8 mouse cellular contexts compared by ENCODE assay signal in genomic region chr9:52167084-52167483, GRCm38 (mm10). TPM values are rescaled to one million over a fixed set of nuclear protein-coding genes. Genes with fewer than 3 reads are reported as not detected.
DNase-seq lines count a peak whose midpoint lies in the region; ATAC-seq and TF ChIP-seq lines count a peak whose summit lies in the region.

No protein-coding gene starts in this region.

- H3K9ac ChIP-seq in kidney, embryonic 16.5 days (replicated peaks; ENCODE audit: low read length) = peak overlapping the region; percentile 48; the same call in 1 of the 2 replicates
- H3K9ac ChIP-seq in hindbrain, postnatal 0 days (replicated peaks; ENCODE audit: low read length) = peak overlapping the region; percentile 92
- H3K9ac ChIP-seq in midbrain, postnatal 0 days (replicated peaks; ENCODE audit: low read length, poor library complexity, severe bottlenecking) = peak overlapping the region; percentile 99; the same call in 1 of the 2 replicates

- no peak for ATAC-seq in kidney, embryonic 16.5 days (ENCODE audit: low FRiP score, low TSS enrichment)
- no peak for ATAC-seq in hindbrain, postnatal 0 days
- ATAC-seq in midbrain, postnatal 0 days (ENCODE audit: low FRiP score) = no peak

- no peak overlapping the region for H3K27ac ChIP-seq in kidney, embryonic 16.5 days (ENCODE audit: low read length)
- H3K27ac ChIP-seq in embryonic facial prominence, embryonic 10.5 days (replicated peaks) = peak overlapping the region; percentile 97; the same call in 1 of the 2 replicates
- H3K27ac ChIP-seq in hindbrain, postnatal 0 days = no peak overlapping the region
- peak overlapping the region; percentile 99; the same call in 1 of the 2 replicates for H3K27ac ChIP-seq in midbrain, postnatal 0 days (ENCODE audit: low read depth, low read length)

- no peaks in the 10 kb centered on the region for H3K9me3 ChIP-seq in kidney, embryonic 16.5 days (ENCODE audit: low read length)
- no peaks in the 10 kb centered on the region for H3K9me3 ChIP-seq in embryonic facial prominence, embryonic 10.5 days
- H3K9me3 ChIP-seq in hindbrain, postnatal 0 days (ENCODE audit: low read length) = no peaks in the 10 kb centered on the region
- no peaks in the 10 kb centered on the region for H3K9me3 ChIP-seq in midbrain, postnatal 0 days (ENCODE audit: low read length)

- H3K4me1 ChIP-seq in kidney, embryonic 16.5 days (ENCODE audit: insufficient read depth, low read length) = peaks cover 26% of the 10 kb centered on the region
- H3K4me1 ChIP-seq in embryonic facial prominence, embryonic 10.5 days = peaks cover 19% of the 10 kb centered on the region
- H3K4me1 ChIP-seq in hindbrain, postnatal 0 days (ENCODE audit: insufficient read depth, low read length) = peaks cover 3% of the 10 kb centered on the region
- H3K4me1 ChIP-seq in midbrain, postnatal 0 days (ENCODE audit: insufficient read depth, low read length) = 0 out of 2 replicates have a peak, but pooled peaks cover 3% of the 10 kb centered on the region

- DNase-seq in kidney, adult 8-10 months = no peak
- DNase-seq in embryonic facial prominence, embryonic 10.5 days (ENCODE audit: low spot score) = no peak
- DNase-seq in hindbrain, postnatal 0 days (ENCODE audit: low spot score) = no peak
- no peak for DNase-seq in midbrain, postnatal 0 days (ENCODE audit: low spot score)
- no peak for DNase-seq in layer of hippocampus, adult 9-11 months
- no peak for DNase-seq in cerebellum, adult 9-11 months
- no peak for DNase-seq in spleen, postnatal 10 days (ENCODE audit: low spot score in 2 of 2)

- peak overlapping the region; percentile 81 for H3K4me2 ChIP-seq in kidney, embryonic 16.5 days (replicated peaks; ENCODE audit: low read depth, low read length)
- peak overlapping the region; percentile 78 for H3K4me2 ChIP-seq in hindbrain, postnatal 0 days (ENCODE audit: low read depth, low read length)
- H3K4me2 ChIP-seq in midbrain, postnatal 0 days (ENCODE audit: low read depth, low read length, poor library complexity, severe bottlenecking) = peak overlapping the region; percentile 67

- H3K36me3 ChIP-seq in kidney, embryonic 16.5 days (ENCODE audit: insufficient read depth, low read length) = no peaks in the 10 kb centered on the region
- peaks cover 5% of the 10 kb centered on the region for H3K36me3 ChIP-seq in embryonic facial prominence, embryonic 10.5 days (replicated peaks)
- H3K36me3 ChIP-seq in hindbrain, postnatal 0 days (ENCODE audit: insufficient read depth, low read length) = no peaks in the 10 kb centered on the region
- H3K36me3 ChIP-seq in midbrain, postnatal 0 days (ENCODE audit: insufficient read depth, low read length) = no peaks in the 10 kb centered on the region

- 8% methylated on average over 3 of the region's 3 CpGs for WGBS in kidney, embryonic 16.5 days
- 22% methylated on average over 3 of the region's 3 CpGs for WGBS in embryonic facial prominence, embryonic 10.5 days
- 5% methylated on average over 3 of the region's 3 CpGs for whole genome bisulfite sequencing in hindbrain, postnatal 0 days
- WGBS in midbrain, postnatal 0 days = 3% methylated on average over 3 of the region's 3 CpGs

- H3K27me3 ChIP-seq in kidney, embryonic 16.5 days (ENCODE audit: insufficient read depth, low read length) = no peaks in the 10 kb centered on the region
- H3K27me3 ChIP-seq in embryonic facial prominence, embryonic 10.5 days (replicated peaks; ENCODE audit: low read depth, poor library complexity, severe bottlenecking) = peaks cover 33% of the 10 kb centered on the region
- no peaks in the 10 kb centered on the region for H3K27me3 ChIP-seq in hindbrain, postnatal 0 days (ENCODE audit: insufficient read depth, low read length)
- H3K27me3 ChIP-seq in midbrain, postnatal 0 days (ENCODE audit: insufficient read depth, low read length) = no peaks in the 10 kb centered on the region

- H3K4me3 ChIP-seq in kidney, embryonic 16.5 days (ENCODE audit: low read length) = peak overlapping the region; percentile 91
- H3K4me3 ChIP-seq in embryonic facial prominence, embryonic 10.5 days = peak overlapping the region; percentile 90
- H3K4me3 ChIP-seq in hindbrain, postnatal 0 days (ENCODE audit: low read length) = peak overlapping the region; percentile 84
- H3K4me3 ChIP-seq in midbrain, postnatal 0 days (ENCODE audit: low read depth, low read length) = peak overlapping the region; percentile 95

- TF ChIP-seq CTCF in hindbrain, postnatal 0 days (IDR thresholded peaks at IDR 0.05; ENCODE audit: low read depth) = no peak
- no peak for TF ChIP-seq CTCF in midbrain, postnatal 0 days (IDR thresholded peaks at IDR 0.05)

RNA-seq across cellular contexts. Expression of gene Zc3h12c, which starts 1.3 kb away (rescaled TPM):
- 3.0 and 3.4 TPM in 2 replicates for polyA plus RNA-seq in kidney, embryonic 16.5 days (2015; fragmentation: Nextera tagmentation; extraction: Ambion mirVana)
- 3.8 and 4.4 TPM in 2 replicates for polyA plus RNA-seq in embryonic facial prominence, embryonic 10.5 days (2016; fragmentation: Nextera tagmentation; extraction: Ambion mirVana)
- 10.8 and 11.8 TPM in 2 replicates for total RNA-seq in hindbrain, postnatal 0 days (2014; rRNA removed)
- 3.4 and 3.5 TPM in 2 replicates for polyA plus RNA-seq in hindbrain, postnatal 0 days (2015; fragmentation: Nextera tagmentation; extraction: Ambion mirVana)
- 13.4 and 15.1 TPM in 2 replicates for total RNA-seq in midbrain, postnatal 0 days (2014; rRNA removed)
- polyA plus RNA-seq in midbrain, postnatal 0 days (2015; fragmentation: Nextera tagmentation; extraction: Ambion mirVana) = 2.6 and 3.4 TPM in 2 replicates

Comparison
In these comparisons a context has a peak if more than half of its experiments do, and no peak if none do; other contexts are left out.
1. H3K27ac ChIP-seq: peak in embryonic facial prominence, embryonic 10.5 days (single experiment) and midbrain, postnatal 0 days (single experiment); none in kidney, embryonic 16.5 days (single experiment) and hindbrain, postnatal 0 days (single experiment).
2. H3K9ac ChIP-seq: peak in every context shown above with its lines; median percentile 99 in midbrain, postnatal 0 days; 92 in hindbrain, postnatal 0 days; 48 in kidney, embryonic 16.5 days.
3. Peak in every context shown above with its lines, with median percentiles within 50 percentile points of each other: H3K4me2 ChIP-seq and H3K4me3 ChIP-seq.